Mouse (Mus musculus) layer of hippocampus, adult 11-12 months (tissue): ENCODE data around the gene Akp3.

Experiments used
- DNase-seq: peaks from one replicate; pipeline ENCODE4 v3.0.0; 2022; ENCODE audit warnings: low spot score

The Akp3 gene

DNA sequence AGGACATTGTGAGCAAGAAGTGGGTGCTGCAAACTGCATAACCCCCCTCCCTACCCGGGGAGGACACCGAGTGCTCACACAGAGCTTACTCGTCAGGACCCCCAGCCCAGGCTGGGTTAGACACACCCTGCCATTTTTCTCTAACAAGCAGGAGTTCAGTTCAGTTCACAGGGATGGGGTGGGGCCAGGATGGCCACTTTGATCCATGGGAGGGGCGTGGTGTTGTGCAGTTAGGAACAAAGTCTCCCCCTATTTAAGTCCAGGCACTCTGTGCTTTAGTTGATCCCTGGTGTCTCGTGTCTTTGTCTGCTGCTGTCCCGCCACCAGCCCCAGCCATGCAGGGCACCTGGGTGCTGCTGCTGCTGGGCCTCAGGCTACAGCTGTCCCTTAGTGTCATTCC is at the start of gene Akp3:
Gene Akp3, plus strand, starts transcription at position 301 of the 400 bp plus-strand sequence.
- no peak for DNase-seq

- no peak for DNase-seq
These were observed 38.6 kb upstream of the Akp3 start for GRCm38 (mm10) chr1:87086196-87086595.

DNA sequence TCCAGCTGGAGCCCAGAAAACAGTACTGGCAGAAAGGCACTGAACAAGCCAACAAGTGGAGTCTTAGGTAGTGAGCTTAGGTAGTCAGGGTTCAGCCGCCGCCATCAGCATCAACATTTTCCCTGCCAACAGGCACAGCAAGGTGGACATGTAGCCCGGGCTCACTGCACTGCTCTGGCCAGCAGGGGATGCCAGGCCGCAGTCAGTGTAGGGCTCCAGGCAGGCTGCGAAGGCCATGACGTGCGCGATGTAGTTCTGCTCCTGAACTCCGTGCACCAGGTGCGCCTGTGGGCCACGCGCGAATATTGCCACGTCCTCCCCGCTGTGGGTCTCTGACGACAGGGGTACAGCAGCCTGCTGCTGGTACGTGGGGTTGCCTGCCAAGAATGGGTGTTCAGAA is 37.8 kb upstream of the Akp3 start:
- no peak for DNase-seq

DNA sequence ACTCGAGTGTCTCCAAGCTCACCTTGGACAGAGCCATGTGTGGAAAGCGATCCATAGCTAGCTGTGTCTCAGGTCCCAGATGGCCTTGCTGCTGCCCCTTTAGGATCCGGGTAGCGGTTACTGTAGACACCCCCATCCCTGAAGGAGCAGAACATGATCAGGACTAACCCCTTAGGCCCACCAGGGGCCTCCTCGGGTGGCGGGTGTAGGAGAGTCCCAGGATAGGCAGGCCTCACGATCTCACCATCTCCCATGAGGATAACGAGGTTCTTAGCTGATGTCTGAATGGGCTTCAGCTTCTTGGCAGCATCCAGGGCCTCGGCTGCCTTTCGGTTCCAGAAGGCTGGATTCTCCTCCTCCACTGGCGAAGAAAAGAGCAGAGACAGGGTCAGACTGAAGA is 35.5 kb upstream of the Akp3 start:
- DNase-seq: no peak

- DNase-seq: no peak
These were observed 34.9 kb upstream of the Akp3 start, which contains the start of gene Alppl2 for GRCm38 (mm10) chr1:87089828-87090227. Gene Alppl2 (minus strand): TSS chr1:87089928.

GRCm38 (mm10) chr1:87095642-87096041 is 29.1 kb upstream of the Akp3 start:
- no peak for DNase-seq

DNA sequence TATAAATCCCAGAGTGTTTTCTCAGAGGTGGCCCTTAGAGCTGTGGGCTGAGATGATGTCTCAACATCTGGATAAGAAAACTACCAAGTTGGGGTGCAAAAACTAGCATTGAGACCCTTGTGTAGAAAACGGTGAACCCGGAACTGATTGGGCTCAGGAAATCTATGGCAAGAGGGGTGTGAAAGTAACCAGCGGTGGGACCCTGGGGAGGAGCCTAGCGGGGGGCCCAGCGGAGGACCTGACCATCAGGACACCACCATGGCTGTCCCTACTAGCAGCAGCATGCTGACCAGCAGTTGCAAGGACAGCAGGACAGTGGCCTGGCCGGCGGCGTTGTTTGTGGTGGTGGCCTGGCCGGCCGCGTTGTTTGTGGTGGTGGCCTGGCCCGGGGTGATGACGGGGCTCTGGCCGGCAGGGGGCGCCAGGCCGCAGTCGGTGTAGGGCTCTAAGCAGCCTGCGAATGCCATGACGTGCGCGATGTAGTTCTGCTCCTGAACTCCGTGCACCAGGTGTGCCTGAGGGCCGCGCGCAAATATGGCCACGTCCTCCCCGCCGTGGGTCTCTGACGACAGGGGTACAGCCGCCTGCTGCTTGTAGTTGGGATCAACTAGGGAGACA is 26.3 kb upstream of the Akp3 start:
- DNase-seq: peak; percentile 51

GRCm38 (mm10) chr1:87101411-87101810 is 23.4 kb upstream of the Akp3 start, which contains the start of gene Alpi:
Gene Alpi (minus strand): TSS chr1:87101606.
- no peak for DNase-seq

DNA sequence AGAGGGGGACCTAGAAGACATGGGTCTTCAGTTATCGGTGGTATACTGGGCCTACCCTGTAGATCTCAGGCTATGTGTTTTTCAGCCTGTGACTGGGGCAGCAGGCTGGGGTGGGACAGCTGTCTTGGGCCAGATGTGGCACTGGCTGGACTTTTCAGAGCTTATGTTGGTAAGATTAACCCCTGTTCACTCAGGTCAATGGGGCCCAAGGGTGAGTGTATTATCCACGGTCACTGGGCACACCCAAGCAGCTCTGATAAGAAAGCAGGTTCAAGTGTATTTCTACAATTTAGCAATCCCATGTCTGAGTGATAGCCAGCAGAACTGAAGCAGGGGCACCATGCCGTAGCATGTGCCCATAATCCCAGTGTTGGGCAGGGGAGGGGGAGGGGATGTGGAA is 22.7 kb upstream of the Akp3 start:
- no peak for DNase-seq

- no peak for DNase-seq
These were observed 20.8 kb upstream of the Akp3 start for GRCm38 (mm10) chr1:87103936-87104335.

- DNase-seq: no peak
These were observed 18.2 kb upstream of the Akp3 start for GRCm38 (mm10) chr1:87106536-87106935.

- DNase-seq: no peak
These were observed 16.2 kb upstream of the Akp3 start for GRCm38 (mm10) chr1:87108564-87108963.

- DNase-seq: peak; percentile 38
These were observed 12.9 kb upstream of the Akp3 start for GRCm38 (mm10) chr1:87111719-87112354.

DNA sequence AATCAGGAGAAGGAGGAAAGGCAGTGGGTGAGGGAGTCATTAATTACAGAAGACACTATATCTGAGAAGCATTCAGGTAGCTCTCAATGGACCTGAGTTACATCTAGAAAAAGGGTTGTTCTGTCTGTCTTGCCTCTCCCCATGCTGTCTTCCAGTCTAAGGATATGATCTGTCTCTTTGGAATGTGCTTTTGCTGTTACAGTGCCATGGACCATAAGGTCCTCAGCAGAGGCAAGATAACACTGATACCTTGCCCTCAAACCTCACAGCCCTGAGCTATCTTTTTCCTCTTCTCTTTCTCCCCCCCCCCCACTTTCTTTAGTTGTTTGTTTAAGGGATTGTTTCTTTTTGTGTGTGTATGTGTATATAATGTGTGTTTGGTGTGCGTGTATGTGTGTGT is 10.0 kb upstream of the Akp3 start:
- DNase-seq: no peak

GRCm38 (mm10) chr1:87127206-87128030 is 2.6 kb downstream of the Akp3 start:
- DNase-seq: peak; percentile 40

DNA sequence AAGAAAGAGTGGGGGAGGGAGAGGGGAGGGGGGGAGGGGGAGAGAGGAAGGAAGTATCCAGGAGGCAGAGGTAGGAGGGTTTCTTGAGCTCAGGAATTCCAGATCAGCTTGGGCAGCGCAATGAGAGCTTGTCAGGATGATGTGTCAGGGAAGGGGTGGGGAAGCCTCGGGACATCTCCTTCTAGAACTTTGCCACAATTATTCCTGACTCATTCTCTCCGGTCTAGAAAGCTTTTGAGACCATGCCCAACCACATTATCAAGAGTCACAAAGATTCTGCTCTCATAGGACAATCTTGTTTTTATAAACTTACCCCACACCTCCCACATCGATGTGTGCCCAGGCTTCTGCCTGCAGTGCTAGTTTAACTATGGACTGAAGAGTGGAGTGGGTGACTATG is 7.0 kb downstream of the Akp3 start:
- DNase-seq: no peak

DNA sequence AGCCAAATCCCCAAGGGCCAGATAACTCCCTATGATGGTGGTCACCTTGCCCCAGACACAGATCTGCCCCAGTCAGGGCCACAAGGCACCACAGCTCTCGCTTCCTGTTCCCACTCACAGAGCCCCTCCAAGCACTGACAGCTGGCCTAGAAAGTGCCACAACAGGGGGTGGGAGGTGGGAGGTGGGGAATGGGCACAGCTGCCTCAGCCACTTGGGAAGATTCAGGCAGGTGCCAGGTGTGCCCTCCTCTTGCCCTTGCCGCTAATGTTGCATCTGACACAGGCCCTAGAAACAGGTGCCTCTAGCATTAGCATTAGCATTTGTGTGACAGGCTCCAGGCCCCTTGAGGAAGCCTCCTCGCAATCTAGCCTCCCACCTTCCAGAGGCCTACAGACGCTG is 16.8 kb downstream of the Akp3 start:
- no peak for DNase-seq

DNA sequence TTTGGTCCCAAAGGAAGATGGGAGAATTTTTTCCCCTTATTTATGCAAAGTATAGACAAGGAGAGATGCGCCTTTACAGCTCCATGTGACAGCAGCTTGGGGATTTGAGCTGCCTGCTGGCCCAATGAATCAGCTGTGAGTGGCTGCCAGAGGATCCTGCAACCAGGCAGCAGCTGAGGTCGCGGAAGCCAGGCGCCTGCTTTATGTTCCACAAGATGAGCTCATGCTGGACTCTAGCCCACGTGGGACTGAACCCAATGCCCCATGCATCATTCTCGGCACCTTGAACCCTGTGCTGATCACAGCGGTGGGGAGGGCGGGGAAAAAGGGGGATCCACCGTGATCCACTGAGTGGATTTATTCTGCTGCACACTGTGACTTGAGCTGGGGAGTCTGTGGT is 17.7 kb downstream of the Akp3 start:
- no peak for DNase-seq

DNA sequence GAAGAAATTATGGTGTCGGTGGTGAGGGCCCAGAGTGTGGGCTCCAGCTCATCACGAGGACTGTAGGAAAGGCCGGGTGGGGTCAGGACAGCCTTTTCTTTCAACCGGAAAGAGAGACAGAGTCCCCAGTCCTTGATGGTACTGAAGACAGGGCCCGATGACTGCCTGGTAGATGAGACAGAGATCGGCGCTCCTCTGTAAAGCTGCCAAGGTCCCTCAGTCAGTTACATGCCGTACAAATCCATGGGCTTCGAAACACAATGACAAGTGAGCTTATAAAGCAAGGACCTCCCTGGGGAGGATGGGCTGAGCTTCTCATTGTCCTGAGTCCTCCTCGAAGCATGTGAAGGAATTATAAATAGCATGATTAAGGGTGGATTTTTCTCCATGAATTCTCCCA is 18.4 kb downstream of the Akp3 start:
- DNase-seq: no peak

- DNase-seq: no peak
These were observed 24.6 kb downstream of the Akp3 start for GRCm38 (mm10) chr1:87149422-87149821.

- DNase-seq: no peak
These were observed 26.5 kb downstream of the Akp3 start for GRCm38 (mm10) chr1:87151286-87151685.

GRCm38 (mm10) chr1:87153776-87154500 is 29.2 kb downstream of the Akp3 start:
- DNase-seq: no peak
